Mouse (Mus musculus) heart, postnatal 0 days (tissue): Measurements from ENCODE around the gene Itpr1. TPM values are rescaled to one million over a fixed set of nuclear protein-coding genes. Genes with fewer than 3 reads are reported as not detected.
A peak's percentile ranks its signal among the peaks of the same experiment; 100 is the strongest.

ENCODE experiments used
- ATAC-seq: fragments of 200-750 bp; cut with Nextera tagmentation; 2 replicates; pipeline ENCODE4 v1.8.0; 2017; ENCODE audit warnings: low read depth, moderate number of reproducible peaks, moderate library complexity; ENCODE audit not compliant: insufficient read depth
- DNase-seq: peaks from one replicate; pipeline ENCODE4 v3.0.0-alpha.2; 2016; ENCODE audit warnings: low spot score
- H3K27ac ChIP-seq: fragments of 300-500 bp; sonication (generic); 2 replicates; pipeline ENCODE4 v1.5.1; 2014; ENCODE audit warnings: low read depth, mild to moderate bottlenecking
- H3K27me3 ChIP-seq: fragments of 300-500 bp; sonication (generic); 2 replicates; pipeline ENCODE4 v1.6.1; 2014; ENCODE audit warnings: low read length, mixed read lengths; ENCODE audit not compliant: control insufficient read depth, insufficient read depth
- H3K36me3 ChIP-seq: fragments of 300-500 bp; sonication (generic); replicated peaks from 2 replicates; pipeline ENCODE4 v1.6.1; 2014; ENCODE audit warnings: low read length, mixed read lengths; ENCODE audit not compliant: control insufficient read depth, insufficient read depth
- H3K4me1 ChIP-seq: fragments of 300-500 bp; sonication (generic); 2 replicates; pipeline ENCODE4 v1.6.1; 2014; ENCODE audit warnings: antibody characterized with exemption; ENCODE audit not compliant: control insufficient read depth, insufficient read depth
- H3K4me2 ChIP-seq: fragments of 300-500 bp; sonication (generic); 2 replicates; pipeline ENCODE4 v1.6.1; 2014; ENCODE audit warnings: low read depth, mild to moderate bottlenecking, low read length, moderate library complexity
- H3K4me3 ChIP-seq: fragments of 300-500 bp; sonication (generic); 2 replicates; pipeline ENCODE4 v1.5.1; 2014; ENCODE audit warnings: low read depth, low read length
- H3K9ac ChIP-seq: fragments of 300-500 bp; sonication (generic); replicated peaks from 2 replicates; pipeline ENCODE4 v1.6.1; 2014; ENCODE audit warnings: low read depth, low read length, mixed read lengths
- H3K9me3 ChIP-seq: fragments of 300-500 bp; sonication (generic); replicated peaks from 2 replicates; pipeline ENCODE4 v1.6.1; 2016; ENCODE audit warnings: low read length; ENCODE audit not compliant: control insufficient read depth
- CTCF ChIP-seq: IDR thresholded peaks from 2 replicates; pipeline ENCODE4 v1.5.1; 2016; ENCODE audit warnings: antibody characterized with exemption, control low read depth, low read depth
- EP300 ChIP-seq: IDR thresholded peaks from 2 replicates; pipeline ENCODE4 v1.6.1; 2016; ENCODE audit warnings: antibody characterized with exemption, low read depth
- WGBS: fragments of 180-500 bp; shearing (Covaris S2); extraction: QIAGEN DNeasy Blood & Tissue Kit; methylation state at CpG from one replicate; pipeline ENCODE4 v1.1.7; 2014; 5-methylcytosine and 5-hydroxymethylcytosine counted together
- polyA plus RNA-seq: library from polyadenylated mRNA; unstranded; fragments of >200 nt; fragmentation: Nextera tagmentation; extraction: Ambion mirVana; gene quantifications from 2 replicates; pipeline ENCODE4 v1.2.1, GENCODE M21; 2015
- total RNA-seq: library from RNA; depleted of rRNA; stranded (reverse); fragments of >200 nt; gene quantifications from 2 replicates; pipeline ENCODE4 v1.2.3, GENCODE M21; 2014; ENCODE audit warnings: low replicate concordance

Gene Itpr1
- total and polyA plus RNA-seq, 2 experiments from 2014 or later: 7.1 to 22.2 TPM

GRCm38 (mm10) chr6:108519327-108519726 lies 306.4 kb downstream of the Itpr1 start:
- ATAC-seq: no peak
- TF ChIP-seq CTCF (no peak), EP300 (no peak)
- Histone ChIP-seq H3K4me3 (no peak overlapping the region), H3K4me1 (peaks cover 6% of the 10 kb centered on the region; the same call in 1 of the 2 replicates), H3K27me3 (no peaks in the 10 kb centered on the region), H3K36me3 (peaks cover 59% of the 10 kb centered on the region), H3K27ac (no peak overlapping the region), H3K9ac (no peak overlapping the region), H3K9me3 (no peaks in the 10 kb centered on the region), H3K4me2 (no peak overlapping the region)
- DNase-seq: no peak
- 85% methylated on average over 9 of the region's 9 CpGs for WGBS

GRCm38 (mm10) chr6:108523956-108524616 lies 311.2 kb downstream of the Itpr1 start:
- ATAC-seq: peak; percentile 80
- Histone ChIP-seq H3K4me1 (no peaks in the 10 kb centered on the region), H3K27me3 (no peaks in the 10 kb centered on the region), H3K9ac (no peak overlapping the region), H3K4me3 (no peak overlapping the region), H3K36me3 (peaks cover 39% of the 10 kb centered on the region), H3K4me2 (no peak overlapping the region), H3K27ac (peak overlapping the region; percentile 47), H3K9me3 (no peaks in the 10 kb centered on the region)
- WGBS: 74% methylated on average over 16 of the region's 16 CpGs
- TF ChIP-seq EP300 (no peak), CTCF (no peak)
- DNase-seq: peak; percentile 42

- Histone ChIP-seq H3K27me3 (no peaks in the 10 kb centered on the region), H3K27ac (peak overlapping the region; percentile 47; the same call in 1 of the 2 replicates), H3K36me3 (peaks cover 33% of the 10 kb centered on the region)
These were observed 311.7 kb downstream of the Itpr1 start for GRCm38 (mm10) chr6:108524617-108525010.

GRCm38 (mm10) chr6:108527560-108527959 lies 314.7 kb downstream of the Itpr1 start:
- Histone ChIP-seq H3K36me3 (peaks cover 11% of the 10 kb centered on the region), H3K4me3 (no peak overlapping the region), H3K4me1 (peaks cover 12% of the 10 kb centered on the region), H3K27ac (no peak overlapping the region), H3K27me3 (no peaks in the 10 kb centered on the region), H3K4me2 (no peak overlapping the region), H3K9ac (no peak overlapping the region), H3K9me3 (no peaks in the 10 kb centered on the region)
- ATAC-seq: no peak
- no peak for DNase-seq
- TF ChIP-seq EP300: no peak
- no peak for TF ChIP-seq CTCF
- 68% methylated on average over 3 of the region's 3 CpGs for WGBS

More at GRCm38 (mm10) chr6:108524617-108525010, 311.7 kb downstream of the Itpr1 start:
- no peak for ATAC-seq
- Histone ChIP-seq H3K4me2 (no peak overlapping the region), H3K9ac (no peak overlapping the region), H3K9me3 (no peaks in the 10 kb centered on the region), H3K4me3 (no peak overlapping the region), H3K4me1 (no peaks in the 10 kb centered on the region)
- TF ChIP-seq EP300: no peak
- TF ChIP-seq CTCF: no peak
- 92% methylated on average over 10 of the region's 10 CpGs for WGBS
- DNase-seq: no peak

GRCm38 (mm10) chr6:108527993-108528392 lies 315.1 kb downstream of the Itpr1 start:
- peaks cover 16% of the 10 kb centered on the region for H3K4me1 ChIP-seq
- no peaks in the 10 kb centered on the region for H3K27me3 ChIP-seq
- ATAC-seq (peak; percentile 42; the same call in 1 of the 2 replicates), DNase-seq (no peak)
- TF ChIP-seq CTCF: no peak
- TF ChIP-seq EP300: no peak
- no peak overlapping the region for H3K9ac ChIP-seq
- no peaks in the 10 kb centered on the region for H3K9me3 ChIP-seq
- no peak overlapping the region for H3K4me3 ChIP-seq
- no peak overlapping the region for H3K4me2 ChIP-seq
- 0 out of 2 replicates have a peak overlapping the region, but pooled peaks have one; percentile 23 for H3K27ac ChIP-seq
- peaks cover 7% of the 10 kb centered on the region for H3K36me3 ChIP-seq

- Histone ChIP-seq H3K27me3 (no peaks in the 10 kb centered on the region), H3K27ac (no peak overlapping the region), H3K36me3 (no peaks in the 10 kb centered on the region; the same call in 1 of the 2 replicates), H3K9me3 (no peaks in the 10 kb centered on the region), H3K4me2 (no peak overlapping the region), H3K4me3 (no peak overlapping the region), H3K9ac (no peak overlapping the region), H3K4me1 (peaks cover 18% of the 10 kb centered on the region)
- no peak for TF ChIP-seq CTCF
- TF ChIP-seq EP300: no peak
- no peak for DNase-seq
- ATAC-seq: no peak
- WGBS: 85% methylated on average over 3 of the region's 3 CpGs
These were observed 316.3 kb downstream of the Itpr1 start for GRCm38 (mm10) chr6:108529150-108529549.
